Mouse (Mus musculus) v-Abl transformed pro-B cells (cell line): ENCODE data around the gene Ctsm.
"Not testable (repeated sequence)": the region's sequence is repeated elsewhere in the genome, so short reads cannot be mapped to it uniquely, and the experiment has no call there.

Source experiments
- in situ Hi-C, 2 experiments: fragments of 400-800 bp; cut with MboI; formaldehyde crosslinking; loops; one replicate each; pipeline ENCODE4 v1.15.1; 2025; ENCODE audit not compliant: unreplicated experiment in 2 of 2

The Ctsm gene

DNA sequence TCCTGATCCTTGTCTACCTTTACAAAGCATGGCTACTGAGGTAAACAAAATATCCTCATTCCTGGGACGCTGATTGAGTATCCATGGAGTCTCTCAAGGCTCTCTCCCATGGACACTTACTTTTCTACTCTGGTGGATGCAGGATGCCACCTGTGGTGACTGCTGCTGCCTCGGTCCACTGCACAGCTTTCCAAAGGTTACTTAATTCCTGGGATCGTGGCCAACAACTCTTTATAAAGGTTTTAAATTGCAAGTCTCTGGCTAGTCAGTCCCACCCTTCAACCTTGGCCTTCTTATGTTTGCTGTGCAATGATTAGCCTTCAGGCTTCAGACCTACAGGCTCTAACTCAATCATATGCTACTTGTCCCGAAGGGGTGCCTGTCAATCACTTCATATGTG, at the start of gene Ctsm:
Gene Ctsm, minus strand, starts transcription at position 209 of the 400 bp plus-strand sequence.
- in situ Hi-C loops, result no loop called here

DNA sequence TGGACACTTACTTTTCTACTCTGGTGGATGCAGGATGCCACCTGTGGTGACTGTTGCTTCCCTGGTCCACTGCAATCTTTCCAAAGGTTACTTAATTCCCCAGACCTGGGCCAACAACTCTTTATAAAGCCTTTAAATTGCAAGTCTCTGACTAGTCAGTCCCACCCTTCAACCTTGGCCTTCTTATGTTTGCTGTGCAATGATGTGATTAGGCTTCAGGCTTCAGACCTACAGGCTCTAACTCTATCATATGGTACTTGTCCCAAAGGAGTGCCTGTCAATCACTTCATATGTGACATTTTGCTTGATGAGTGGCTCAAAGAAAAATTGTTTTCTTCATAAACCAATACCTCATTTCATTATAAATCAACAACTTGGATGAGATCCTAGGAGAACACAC, 28.4 kb upstream of the Ctsm start, which contains the start of gene Cts3:
Gene Cts3, minus strand, starts transcription at position 101 of the 400 bp plus-strand sequence.
- in situ Hi-C loops, result no loop called here

DNA sequence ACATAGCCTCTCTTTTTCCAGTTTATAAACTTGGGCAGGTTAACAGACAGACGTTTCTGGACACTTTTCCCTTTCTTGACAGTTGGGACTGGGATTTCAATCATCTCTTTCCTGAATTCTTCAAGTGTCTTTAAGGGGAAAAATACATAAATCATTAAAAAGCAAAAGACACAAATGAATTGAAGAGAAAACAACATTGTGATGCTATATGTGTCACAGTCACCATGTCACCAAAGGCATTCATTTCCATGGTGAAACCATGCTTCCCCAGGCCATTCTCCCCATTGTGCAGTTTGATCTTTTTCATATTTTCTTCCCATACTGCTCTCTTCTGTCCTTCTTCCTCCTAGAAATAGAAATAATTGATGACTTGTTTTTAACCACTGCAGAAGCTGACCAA, 26.4 kb upstream of the Ctsm start, which contains the start of gene Gm49352:
Gene Gm49352, minus strand, starts transcription at position 101 of the 400 bp plus-strand sequence.
- in situ Hi-C loops, result not testable (repeated sequence)
